Mouse (Mus musculus): ENCODE results near the gene Mmp19. TPM values are rescaled to one million over a fixed set of nuclear protein-coding genes. Genes with fewer than 3 reads are reported as not detected.
A peak's percentile ranks its signal among the peaks of the same experiment; 100 is the strongest.

Mmp19 gene
- polyA plus RNA-seq (2015; fragmentation: Nextera tagmentation; extraction: Ambion mirVana) = 4.9 and 5.3 TPM in 2 replicates

- Histone ChIP-seq H3K4me3 (ENCODE audit: low read length) (peak within 1 kb of the TSS; percentile 41), H3K36me3 (ENCODE audit: control insufficient read depth, insufficient read depth, low read length) (no peaks in the 10 kb centered on the region), H3K4me2 (ENCODE audit: low read depth, low read length) (peak within 1 kb of the TSS; percentile 43), H3K9me3 (ENCODE audit: control insufficient read depth, low read length) (no peaks in the 10 kb centered on the region), H3K27me3 (ENCODE audit: control insufficient read depth, insufficient read depth, low read depth, low read length) (no peaks in the 10 kb centered on the region), H3K27ac (ENCODE audit: low read length) (0 out of 2 replicates have a peak within 1 kb of the TSS, but pooled peaks have one; percentile 37), H3K9ac (ENCODE audit: low read length) (peak within 1 kb of the TSS; percentile 62), H3K4me1 (replicated peaks; ENCODE audit: control insufficient read depth, insufficient read depth, low read length) (no peaks in the 10 kb centered on the region)
- WGBS = 69% methylated on average over 7 of the region's 7 CpGs
- peak; percentile 77 for ATAC-seq (ENCODE audit: low read depth)
Measured at GRCm38 (mm10) chr10:128790398-128791124, at the start of gene Mmp19. TSS of gene Mmp19 (plus strand) at chr10:128790910.

- ATAC-seq (ENCODE audit: low read depth) = no peak
- Histone ChIP-seq H3K27ac (ENCODE audit: low read length) (no peak overlapping the region), H3K9ac (ENCODE audit: low read length) (peak overlapping the region; percentile 87; the same call in 1 of the 2 replicates), H3K4me1 (replicated peaks; ENCODE audit: control insufficient read depth, insufficient read depth, low read length) (peaks cover 30% of the 10 kb centered on the region), H3K4me3 (ENCODE audit: low read length) (peak overlapping the region; percentile 78), H3K4me2 (ENCODE audit: low read depth, low read length) (peak overlapping the region; percentile 95), H3K27me3 (ENCODE audit: control insufficient read depth, insufficient read depth, low read depth, low read length) (no peaks in the 10 kb centered on the region), H3K36me3 (ENCODE audit: control insufficient read depth, insufficient read depth, low read length) (no peaks in the 10 kb centered on the region), H3K9me3 (ENCODE audit: control insufficient read depth, low read length) (no peaks in the 10 kb centered on the region)
- WGBS = 19% methylated on average over 4 of the region's 4 CpGs
Measured at GRCm38 (mm10) chr10:128742616-128743015, 48.1 kb upstream of the Mmp19 start.

GRCm38 (mm10) chr10:128743235-128743634 is 47.5 kb upstream of the Mmp19 start:
- peak overlapping the region; percentile 87 for H3K9ac ChIP-seq (ENCODE audit: low read length)
- H3K4me3 ChIP-seq (ENCODE audit: low read length) = peak overlapping the region; percentile 78
- H3K36me3 ChIP-seq (ENCODE audit: control insufficient read depth, insufficient read depth, low read length) = no peaks in the 10 kb centered on the region
- H3K9me3 ChIP-seq (ENCODE audit: control insufficient read depth, low read length) = no peaks in the 10 kb centered on the region
- H3K4me1 ChIP-seq (replicated peaks; ENCODE audit: control insufficient read depth, insufficient read depth, low read length) = peaks cover 27% of the 10 kb centered on the region
- H3K27ac ChIP-seq (ENCODE audit: low read length) = peak overlapping the region; percentile 76; the same call in 1 of the 2 replicates
- H3K27me3 ChIP-seq (ENCODE audit: control insufficient read depth, insufficient read depth, low read depth, low read length) = no peaks in the 10 kb centered on the region
- no peak for ATAC-seq (ENCODE audit: low read depth)
- peak overlapping the region; percentile 95 for H3K4me2 ChIP-seq (ENCODE audit: low read depth, low read length)
- WGBS = 3% methylated on average over 7 of the region's 7 CpGs

- Histone ChIP-seq H3K4me3 (ENCODE audit: low read length) (peak overlapping the region; percentile 78), H3K36me3 (ENCODE audit: control insufficient read depth, insufficient read depth, low read length) (no peaks in the 10 kb centered on the region), H3K27me3 (ENCODE audit: control insufficient read depth, insufficient read depth, low read depth, low read length) (no peaks in the 10 kb centered on the region), H3K4me2 (ENCODE audit: low read depth, low read length) (peak overlapping the region; percentile 95), H3K9ac (ENCODE audit: low read length) (peak overlapping the region; percentile 87), H3K9me3 (ENCODE audit: control insufficient read depth, low read length) (no peaks in the 10 kb centered on the region), H3K4me1 (replicated peaks; ENCODE audit: control insufficient read depth, insufficient read depth, low read length) (peaks cover 27% of the 10 kb centered on the region), H3K27ac (ENCODE audit: low read length) (peak overlapping the region; percentile 76)
- peak; percentile 59 for ATAC-seq (ENCODE audit: low read depth)
- 0% methylated on average over 37 of the region's 37 CpGs for WGBS
Measured at GRCm38 (mm10) chr10:128743791-128744191, 46.9 kb upstream of the Mmp19 start.

- H3K4me1 ChIP-seq (replicated peaks; ENCODE audit: control insufficient read depth, insufficient read depth, low read length) = peaks cover 30% of the 10 kb centered on the region
- H3K27ac ChIP-seq (ENCODE audit: low read length) = peak overlapping the region; percentile 76
- peak overlapping the region; percentile 87 for H3K9ac ChIP-seq (ENCODE audit: low read length)
- peak overlapping the region; percentile 78 for H3K4me3 ChIP-seq (ENCODE audit: low read length)
- H3K27me3 ChIP-seq (ENCODE audit: control insufficient read depth, insufficient read depth, low read depth, low read length) = no peaks in the 10 kb centered on the region
- H3K9me3 ChIP-seq (ENCODE audit: control insufficient read depth, low read length) = no peaks in the 10 kb centered on the region
- ATAC-seq (ENCODE audit: low read depth) = no peak
- H3K36me3 ChIP-seq (ENCODE audit: control insufficient read depth, insufficient read depth, low read length) = no peaks in the 10 kb centered on the region
- peak overlapping the region; percentile 95 for H3K4me2 ChIP-seq (ENCODE audit: low read depth, low read length)
- WGBS = 26% methylated on average over 8 of the region's 8 CpGs
Measured at GRCm38 (mm10) chr10:128744211-128744610, 46.5 kb upstream of the Mmp19 start.

GRCm38 (mm10) chr10:128744680-128745601 is 45.8 kb upstream of the Mmp19 start, which contains the start of gene Dgka:
TSS of gene Dgka (minus strand) at chr10:128744855.
- Histone ChIP-seq H3K36me3 (ENCODE audit: control insufficient read depth, insufficient read depth, low read length) (no peaks in the 10 kb centered on the region), H3K27ac (ENCODE audit: low read length) (peak within 1 kb of the TSS; percentile 76), H3K4me3 (ENCODE audit: low read length) (peak within 1 kb of the TSS; percentile 78), H3K4me2 (ENCODE audit: low read depth, low read length) (peak within 1 kb of the TSS; percentile 95), H3K27me3 (ENCODE audit: control insufficient read depth, insufficient read depth, low read depth, low read length) (no peaks in the 10 kb centered on the region), H3K9me3 (ENCODE audit: control insufficient read depth, low read length) (no peaks in the 10 kb centered on the region), H3K4me1 (replicated peaks; ENCODE audit: control insufficient read depth, insufficient read depth, low read length) (peaks cover 35% of the 10 kb centered on the region), H3K9ac (ENCODE audit: low read length) (peak within 1 kb of the TSS; percentile 87)
- no peak for ATAC-seq (ENCODE audit: low read depth)
- 16% methylated on average over 18 of the region's 18 CpGs for WGBS

- Histone ChIP-seq H3K27ac (ENCODE audit: low read length) (no peak overlapping the region), H3K9ac (ENCODE audit: low read length) (no peak overlapping the region), H3K27me3 (ENCODE audit: control insufficient read depth, insufficient read depth, low read depth, low read length) (no peaks in the 10 kb centered on the region), H3K4me1 (replicated peaks; ENCODE audit: control insufficient read depth, insufficient read depth, low read length) (peaks cover 35% of the 10 kb centered on the region), H3K36me3 (ENCODE audit: control insufficient read depth, insufficient read depth, low read length) (no peaks in the 10 kb centered on the region), H3K4me2 (ENCODE audit: low read depth, low read length) (no peak overlapping the region), H3K9me3 (ENCODE audit: control insufficient read depth, low read length) (no peaks in the 10 kb centered on the region), H3K4me3 (ENCODE audit: low read length) (no peak overlapping the region)
- ATAC-seq (ENCODE audit: low read depth) = no peak
- WGBS = 84% methylated on average over 10 of the region's 10 CpGs
Measured at GRCm38 (mm10) chr10:128745946-128746613, 44.6 kb upstream of the Mmp19 start.

- no peaks in the 10 kb centered on the region for H3K36me3 ChIP-seq (ENCODE audit: control insufficient read depth, insufficient read depth, low read length)
- H3K9ac ChIP-seq (ENCODE audit: low read length) = peak overlapping the region; percentile 84
- H3K27me3 ChIP-seq (ENCODE audit: control insufficient read depth, insufficient read depth, low read depth, low read length) = no peaks in the 10 kb centered on the region
- H3K9me3 ChIP-seq (ENCODE audit: control insufficient read depth, low read length) = no peaks in the 10 kb centered on the region
- peak overlapping the region; percentile 84 for H3K4me2 ChIP-seq (ENCODE audit: low read depth, low read length)
- peak overlapping the region; percentile 68 for H3K4me3 ChIP-seq (ENCODE audit: low read length)
- ATAC-seq (ENCODE audit: low read depth) = no peak
- peak overlapping the region; percentile 98 for H3K27ac ChIP-seq (ENCODE audit: low read length)
- peaks cover 35% of the 10 kb centered on the region for H3K4me1 ChIP-seq (replicated peaks; ENCODE audit: control insufficient read depth, insufficient read depth, low read length)
- WGBS = 39% methylated on average over 9 of the region's 9 CpGs
Measured at GRCm38 (mm10) chr10:128746972-128747645, 43.6 kb upstream of the Mmp19 start.
